Comparison of ENCODE assay signal across 9 mouse cellular contexts in the genomic region with DNA sequence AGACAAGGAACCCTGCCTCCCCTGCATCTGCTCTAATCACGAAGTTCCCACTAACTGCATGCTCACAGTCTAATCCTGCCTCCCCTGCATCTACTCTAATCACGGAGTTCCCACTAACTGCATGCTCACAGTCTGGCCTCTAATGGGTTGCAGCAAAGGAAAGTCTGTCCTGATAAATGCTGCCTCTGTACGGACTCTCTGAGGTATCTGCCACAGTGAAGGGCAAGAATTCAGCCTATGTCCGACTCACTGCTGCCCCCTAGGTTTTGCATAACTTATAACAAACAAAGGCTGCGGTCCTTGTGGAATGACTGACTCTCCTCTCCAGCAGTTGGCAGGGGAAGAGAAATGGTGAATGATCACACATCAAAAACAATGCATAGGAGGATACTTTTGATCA. TPM values are rescaled to one million over a fixed set of nuclear protein-coding genes. Genes with fewer than 3 reads are reported as not detected.
DNase-seq lines count a peak whose midpoint lies in the region; ATAC-seq and TF ChIP-seq lines count a peak whose summit lies in the region.
"Had no signal": no experiment of that assay in that cellular context is flagged by ENCODE, and none has a peak within 500 bp of the region (broad histone marks: within the 10 kb centered on the region; RNA-seq: fewer than 3 reads in every experiment).

No protein-coding gene starts in this region.

- TF ChIP-seq CTCF in ES-Bruce4 (IDR thresholded peaks at IDR 0.05; ENCODE audit: low read depth, low read length): peak; percentile 55

- DNase-seq in kidney, adult 8-10 months: peak; percentile 4 to 10
- DNase-seq in adipocyte (ENCODE audit: low spot score): peak; percentile 40
- peak; percentile 18 to 46 for DNase-seq in layer of hippocampus, postnatal 10 days (ENCODE audit: low spot score in 2 of 2)
- peak; percentile 53 for DNase-seq in thymus, postnatal 4 days
- no peak for DNase-seq in urinary bladder, postnatal 25 days (ENCODE audit: low spot score)

- no peaks in the 10 kb centered on the region for H3K9me3 ChIP-seq in kidney, embryonic 15.5 days (replicated peaks)
- no peaks in the 10 kb centered on the region for H3K9me3 ChIP-seq in ES-Bruce4 (replicated peaks; ENCODE audit: control insufficient read depth, insufficient read depth, low read length, poor library complexity, severe bottlenecking)
- H3K9me3 ChIP-seq in forebrain, embryonic 13.5 days (replicated peaks): no peaks in the 10 kb centered on the region

- no peak overlapping the region for H3K4me2 ChIP-seq in kidney, embryonic 15.5 days
- H3K4me2 ChIP-seq in forebrain, embryonic 13.5 days: no peak overlapping the region

- peaks cover 79% of the 10 kb centered on the region for H3K36me3 ChIP-seq in kidney, embryonic 15.5 days
- peaks cover 34% of the 10 kb centered on the region for H3K36me3 ChIP-seq in ES-Bruce4 (ENCODE audit: control insufficient read depth, insufficient read depth, low read length, poor library complexity, severe bottlenecking)
- peaks cover 70% of the 10 kb centered on the region for H3K36me3 ChIP-seq in forebrain, embryonic 13.5 days (ENCODE audit: poor library complexity, severe bottlenecking)

- no peak overlapping the region for H3K27ac ChIP-seq in kidney, embryonic 15.5 days
- H3K27ac ChIP-seq in ES-Bruce4 (ENCODE audit: insufficient read depth, low read length): no peak overlapping the region
- no peak overlapping the region for H3K27ac ChIP-seq in forebrain, embryonic 13.5 days

- H3K9ac ChIP-seq in kidney, embryonic 15.5 days: no peak overlapping the region
- H3K9ac ChIP-seq in ES-Bruce4 (ENCODE audit: low read depth, poor library complexity, severe bottlenecking): no peak overlapping the region
- H3K9ac ChIP-seq in forebrain, embryonic 13.5 days: no peak overlapping the region

- ATAC-seq in kidney, embryonic 15.5 days (replicated peaks; ENCODE audit: low FRiP score): no peak
- ATAC-seq in forebrain, embryonic 13.5 days: 0 out of 2 replicates have a peak, but pooled peaks have one; percentile 41

- H3K27me3 ChIP-seq in kidney, embryonic 15.5 days: no peaks in the 10 kb centered on the region
- no peaks in the 10 kb centered on the region for H3K27me3 ChIP-seq in ES-Bruce4 (ENCODE audit: control insufficient read depth, insufficient read depth, low read length, poor library complexity, severe bottlenecking)
- no peaks in the 10 kb centered on the region for H3K27me3 ChIP-seq in forebrain, embryonic 13.5 days

- H3K4me1 ChIP-seq in kidney, embryonic 15.5 days: 0 out of 2 replicates have a peak, but pooled peaks cover 4% of the 10 kb centered on the region
- no peaks in the 10 kb centered on the region for H3K4me1 ChIP-seq in ES-Bruce4 (ENCODE audit: control insufficient read depth, insufficient read depth, low read length)
- no peaks in the 10 kb centered on the region for H3K4me1 ChIP-seq in forebrain, embryonic 13.5 days

- H3K4me3 ChIP-seq in kidney, embryonic 15.5 days (replicated peaks): no peak overlapping the region
- H3K4me3 ChIP-seq in ES-Bruce4 (ENCODE audit: low read depth, low read length): no peak overlapping the region
- no peak overlapping the region for H3K4me3 ChIP-seq in forebrain, embryonic 13.5 days

- TF ChIP-seq EP300 in ES-Bruce4 (IDR thresholded peaks at IDR 0.05; ENCODE audit: insufficient read depth, low read depth, low read length): no peak

- no peak for TF ChIP-seq POLR2A in ES-Bruce4 (IDR thresholded peaks at IDR 0.05; ENCODE audit: insufficient read depth, low read length)

- WGBS in kidney, embryonic 15.5 days: 44% methylated on average over 5 of the region's 5 CpGs
- WGBS in forebrain, embryonic 13.5 days: 25% methylated on average over 5 of the region's 5 CpGs

RNA-seq across cellular contexts. Expression of a gene that starts 37.1 kb away (rescaled TPM):
- 38.7 and 44.6 TPM in 2 replicates for polyA plus RNA-seq in kidney, embryonic 15.5 days (2015; fragmentation: Nextera tagmentation; extraction: Ambion mirVana)
- 39.8 and 42.8 TPM in 2 replicates for polyA plus RNA-seq in ES-Bruce4 (2011; ENCODE audit: insufficient read depth, insufficient read length, low read depth, missing spikeins)
- polyA plus RNA-seq in forebrain, embryonic 13.5 days (2015; fragmentation: Nextera tagmentation; extraction: Ambion mirVana): 57.7 and 67.5 TPM in 2 replicates
- total RNA-seq in layer of hippocampus, postnatal 10 days (2021): 100 to 1,000 TPM; 237 to 251 TPM

RNA-seq across cellular contexts. Expression of a gene that starts 38.3 kb away (rescaled TPM):
- polyA plus RNA-seq in kidney, embryonic 15.5 days (2015; fragmentation: Nextera tagmentation; extraction: Ambion mirVana): 34.0 and 34.3 TPM in 2 replicates
- polyA plus RNA-seq in ES-Bruce4 (2011; ENCODE audit: insufficient read depth, insufficient read length, low read depth, missing spikeins): 69.2 and 70.6 TPM in 2 replicates
- 26.7 and 30.7 TPM in 2 replicates for polyA plus RNA-seq in forebrain, embryonic 13.5 days (2015; fragmentation: Nextera tagmentation; extraction: Ambion mirVana)
- 10 to 100 TPM; 14.2 to 17.5 TPM for total RNA-seq in layer of hippocampus, postnatal 10 days (2021)

RNA-seq across cellular contexts. Expression of a gene that starts 50.8 kb away (rescaled TPM):
- polyA plus RNA-seq in kidney, embryonic 15.5 days (2015; fragmentation: Nextera tagmentation; extraction: Ambion mirVana): 18.9 and 27.0 TPM in 2 replicates
- polyA plus RNA-seq in ES-Bruce4 (2011; ENCODE audit: insufficient read depth, insufficient read length, low read depth, missing spikeins): 12.9 and 13.1 TPM in 2 replicates
- polyA plus RNA-seq in forebrain, embryonic 13.5 days (2015; fragmentation: Nextera tagmentation; extraction: Ambion mirVana): 31.8 and 39.6 TPM in 2 replicates
- 1 to 10 TPM; 1.0 to 2.6 TPM for total RNA-seq in layer of hippocampus, postnatal 10 days (2021)
- total RNA-seq: hematopoietic stem cell, adult 5-6 weeks had no signal
